Mouse (Mus musculus) cerebellum, adult 11-12 months (tissue): ENCODE measurements around the gene Qsox1.

ENCODE experiments used
- DNase-seq: peaks from one replicate; pipeline ENCODE4 v3.0.0; 2022

Qsox1 gene

GRCm38 (mm10) chr1:155812581-155813499 is at the start of gene Qsox1:
Gene Qsox1 (minus strand): TSS chr1:155812889.
- peak; percentile 74 for DNase-seq

- peak; percentile 95 for DNase-seq
Measured at GRCm38 (mm10) chr1:155854926-155855702, 42.4 kb upstream of the Qsox1 start.

DNA sequence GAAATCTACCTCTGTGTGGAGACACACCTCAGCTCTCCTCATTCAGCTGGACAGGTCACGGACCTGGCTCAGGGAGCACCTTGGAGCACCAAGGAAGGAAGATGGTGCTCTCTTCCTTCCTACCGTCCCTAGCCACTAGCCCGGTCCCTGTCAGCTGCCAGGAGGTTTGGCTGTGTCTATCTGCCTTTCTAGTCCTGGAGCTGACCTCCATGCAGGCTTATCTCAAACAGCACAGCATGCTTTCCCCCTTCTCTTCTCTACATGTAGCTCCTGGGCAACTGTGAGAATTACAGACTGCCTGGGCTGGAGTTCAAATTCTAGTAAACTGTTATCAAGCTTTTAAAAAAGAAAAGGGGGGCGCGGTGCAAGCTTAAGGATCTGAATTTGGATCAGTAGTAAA is 40.3 kb upstream of the Qsox1 start:
- DNase-seq, result no peak

DNA sequence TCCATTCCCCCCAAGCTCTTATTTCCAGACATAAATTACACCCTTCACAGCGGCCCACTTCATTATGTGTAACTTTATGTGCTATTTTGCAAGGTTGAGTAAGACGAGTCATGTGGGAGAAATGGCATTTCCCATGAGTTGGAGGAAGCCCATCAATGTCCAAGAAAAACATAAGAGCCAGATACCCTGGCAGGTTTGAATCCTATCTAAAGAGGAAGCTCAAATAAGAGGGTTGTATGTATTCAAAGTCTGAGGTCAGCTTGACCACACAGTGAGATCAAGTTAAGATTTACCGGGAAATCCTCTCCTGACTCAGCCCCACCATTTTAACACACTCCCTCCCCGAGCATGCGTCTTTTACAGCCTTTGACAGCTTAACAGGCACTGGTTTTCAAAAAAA is 31.5 kb upstream of the Qsox1 start:
- no peak for DNase-seq

DNA sequence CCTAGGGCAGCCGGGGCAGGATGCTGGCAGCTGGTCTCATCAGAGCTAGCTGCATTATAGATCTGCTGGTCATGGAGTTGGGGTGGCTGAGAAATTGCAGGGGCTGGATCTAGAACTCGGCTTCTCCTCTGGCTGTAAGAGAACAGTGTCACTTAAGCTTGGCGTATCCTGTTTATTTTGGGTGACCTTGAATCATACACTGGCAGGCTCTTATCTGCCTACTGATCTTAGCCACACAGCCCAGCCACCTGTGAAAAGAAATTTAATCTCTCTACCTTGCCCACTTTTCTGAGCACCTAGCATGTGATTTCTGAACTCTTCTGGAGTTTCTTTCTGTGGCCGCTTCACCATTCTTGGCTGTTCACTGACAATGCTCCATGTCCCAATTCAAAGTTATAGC is 30.8 kb upstream of the Qsox1 start:
- DNase-seq, result no peak

- no peak for DNase-seq
Measured at GRCm38 (mm10) chr1:155835667-155836066, 23.0 kb upstream of the Qsox1 start.

DNA sequence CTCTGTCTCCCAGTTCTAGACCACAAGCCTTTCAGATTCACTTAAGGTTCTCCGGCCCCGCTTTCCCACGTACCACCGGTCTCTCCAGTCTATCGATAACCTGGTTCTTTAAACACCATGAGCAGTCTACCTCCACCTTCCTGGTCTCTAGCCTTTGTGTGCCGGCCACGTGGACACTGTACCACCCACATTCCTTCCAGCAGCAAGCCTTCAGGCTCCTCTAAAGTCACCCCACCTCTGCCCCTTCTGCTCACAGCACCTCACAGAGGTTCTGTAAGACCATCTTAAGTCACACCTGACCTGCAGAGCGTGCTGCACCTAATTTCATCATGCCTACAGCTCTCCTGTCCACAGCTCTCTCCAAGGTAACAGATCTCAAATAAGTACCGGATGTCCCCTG is 20.9 kb upstream of the Qsox1 start:
- DNase-seq, result no peak

DNA sequence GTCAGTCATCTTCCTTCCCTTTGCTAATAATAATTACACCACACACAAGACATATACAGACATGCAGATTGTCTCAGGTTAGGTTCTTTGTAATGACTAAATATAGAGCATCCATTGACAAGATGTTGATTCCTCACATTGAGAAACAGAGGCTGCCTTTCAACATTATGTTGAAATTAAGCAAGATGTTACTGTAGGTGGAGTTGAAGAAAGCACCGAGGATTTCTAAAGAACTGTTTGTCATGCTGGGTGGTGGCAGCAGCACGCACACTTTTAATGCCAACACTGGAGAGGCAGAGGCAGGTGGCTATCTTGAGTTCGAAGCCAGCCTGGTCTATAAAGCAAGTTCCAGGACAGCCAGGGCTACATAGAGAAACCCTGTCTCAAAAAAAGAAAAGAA is 19.3 kb upstream of the Qsox1 start:
- DNase-seq, result no peak

GRCm38 (mm10) chr1:155830861-155831260 is 18.2 kb upstream of the Qsox1 start:
- DNase-seq, result no peak

DNA sequence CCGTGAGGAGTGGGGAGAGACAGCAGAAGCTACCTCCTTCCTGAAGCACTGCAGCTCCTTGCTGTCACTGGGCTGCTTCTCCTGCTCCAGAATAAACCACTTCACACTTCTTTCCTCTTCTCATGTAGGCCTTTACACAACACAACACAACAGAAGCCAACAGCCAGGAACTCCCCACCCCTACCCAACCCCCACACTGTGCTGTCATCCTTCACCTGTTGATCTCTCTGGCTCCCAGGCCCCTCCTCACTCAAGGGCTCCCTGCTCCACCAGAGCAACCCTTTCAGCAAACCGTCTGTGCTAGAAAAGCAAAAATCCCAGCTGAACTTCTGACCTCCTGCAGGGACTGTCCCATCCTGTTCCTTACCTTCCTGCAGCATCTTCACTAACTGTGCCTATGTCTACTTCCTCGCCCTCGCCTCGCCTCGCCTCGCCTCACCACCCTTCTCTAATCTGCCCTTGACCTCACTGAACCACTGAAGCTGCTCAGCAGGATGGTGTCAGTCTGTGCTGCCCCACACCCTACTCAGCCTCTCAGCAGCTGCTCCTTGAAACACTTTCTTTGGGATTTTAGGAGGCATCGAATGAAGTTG is 15.1 kb upstream of the Qsox1 start:
- DNase-seq, result no peak

DNA sequence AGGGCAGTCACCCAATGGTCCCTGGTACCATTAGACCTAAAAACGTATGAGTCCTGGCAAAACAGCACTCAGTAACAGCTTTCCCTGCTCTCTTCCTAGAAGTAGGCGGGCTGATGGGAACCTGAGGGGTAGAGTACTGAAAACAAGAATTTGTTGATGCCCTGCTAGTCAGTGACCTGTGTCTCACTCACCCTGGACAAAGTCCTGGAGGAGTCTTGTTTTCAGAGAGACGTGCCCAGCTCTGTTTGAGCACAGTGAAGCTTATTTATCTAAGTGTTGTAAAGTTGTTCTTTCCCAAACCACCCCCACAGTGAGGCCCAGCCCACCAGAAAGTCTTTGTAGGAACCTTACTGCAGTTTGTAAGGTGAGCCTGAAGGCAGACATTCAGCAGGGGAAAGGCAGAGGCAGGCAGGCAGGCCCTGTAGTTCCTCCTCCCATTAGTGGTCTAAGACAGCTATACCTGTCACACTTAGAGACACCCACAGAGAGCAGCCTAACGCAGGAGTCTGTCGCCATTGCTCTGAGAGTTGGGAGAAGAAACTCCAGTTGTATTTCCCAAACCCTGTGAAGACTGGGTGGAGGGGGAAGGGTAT is 14.2 kb upstream of the Qsox1 start:
- DNase-seq, result no peak

DNA sequence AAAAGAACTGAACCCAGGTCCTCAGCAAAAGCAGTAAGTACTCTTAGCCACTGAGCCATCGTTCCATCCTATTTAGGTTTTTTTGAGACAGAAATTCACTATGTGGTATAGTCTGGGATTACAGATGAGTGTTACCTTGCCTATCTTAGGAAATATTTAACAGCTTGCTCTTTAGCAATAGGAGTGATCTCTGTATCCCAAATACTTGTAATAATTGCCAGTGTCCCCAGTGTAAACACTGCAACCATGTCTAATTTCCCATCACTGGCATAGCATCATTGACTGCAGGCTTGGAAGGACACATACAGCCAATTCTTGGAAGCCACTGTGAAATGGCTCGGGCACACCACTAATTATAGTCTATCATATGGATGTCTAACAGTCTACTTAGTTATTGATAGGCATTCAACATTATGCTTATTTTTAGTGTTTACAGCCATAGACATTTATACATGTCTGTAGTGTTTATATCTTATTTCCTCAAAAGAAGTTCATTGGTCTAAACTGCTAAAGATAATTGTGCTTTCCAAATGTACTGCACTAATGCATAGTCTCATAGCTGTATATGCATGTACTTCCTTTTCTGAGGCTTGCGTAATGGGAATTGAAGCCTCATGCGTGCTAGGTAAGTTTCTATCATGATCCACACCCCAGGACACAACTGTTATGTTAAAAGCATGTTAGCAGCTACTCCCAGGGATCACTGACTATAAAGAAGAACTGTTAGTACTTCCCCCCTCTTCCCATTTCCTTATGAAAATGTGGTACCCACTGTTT is 13.4 kb upstream of the Qsox1 start:
- DNase-seq, result no peak

DNA sequence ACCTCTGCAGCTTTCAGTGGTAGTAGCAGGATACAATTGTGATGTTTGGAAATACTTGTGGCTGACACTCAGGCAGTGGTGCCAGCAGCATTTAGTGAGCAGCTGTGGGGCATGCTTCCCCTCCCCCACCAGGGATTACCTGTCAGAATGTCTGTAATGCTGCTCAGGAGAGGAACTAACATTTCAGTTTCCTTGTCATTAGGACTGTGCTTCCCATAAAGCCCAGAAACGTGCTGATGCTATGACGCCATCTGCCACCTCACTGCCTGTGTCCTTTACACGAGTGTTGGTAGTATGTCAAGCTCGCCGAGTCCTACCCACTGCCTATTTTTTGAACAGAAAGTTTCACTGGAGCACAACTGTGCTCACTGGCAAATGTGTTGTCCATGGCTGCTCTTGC is 8.0 kb upstream of the Qsox1 start:
- DNase-seq, result no peak

DNA sequence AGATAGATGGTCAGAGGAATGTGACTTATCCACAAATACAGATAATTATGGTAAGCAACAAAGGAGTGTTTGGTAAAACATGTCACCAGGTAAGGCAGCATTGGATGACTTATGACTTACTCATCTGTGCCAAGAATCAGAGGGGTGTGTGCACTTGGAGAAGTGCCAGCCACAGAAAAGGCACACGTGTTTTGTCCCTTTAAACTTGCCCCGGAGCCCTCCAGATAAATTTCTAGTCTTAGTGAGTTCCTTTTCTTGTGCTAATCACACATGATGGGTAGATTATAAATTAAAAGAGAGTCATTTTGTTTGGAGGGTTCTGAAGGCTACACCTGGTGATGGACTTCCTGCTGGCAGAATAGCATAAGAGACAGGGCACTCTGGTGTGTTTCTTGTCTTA is 3.5 kb upstream of the Qsox1 start:
- DNase-seq, result no peak

DNA sequence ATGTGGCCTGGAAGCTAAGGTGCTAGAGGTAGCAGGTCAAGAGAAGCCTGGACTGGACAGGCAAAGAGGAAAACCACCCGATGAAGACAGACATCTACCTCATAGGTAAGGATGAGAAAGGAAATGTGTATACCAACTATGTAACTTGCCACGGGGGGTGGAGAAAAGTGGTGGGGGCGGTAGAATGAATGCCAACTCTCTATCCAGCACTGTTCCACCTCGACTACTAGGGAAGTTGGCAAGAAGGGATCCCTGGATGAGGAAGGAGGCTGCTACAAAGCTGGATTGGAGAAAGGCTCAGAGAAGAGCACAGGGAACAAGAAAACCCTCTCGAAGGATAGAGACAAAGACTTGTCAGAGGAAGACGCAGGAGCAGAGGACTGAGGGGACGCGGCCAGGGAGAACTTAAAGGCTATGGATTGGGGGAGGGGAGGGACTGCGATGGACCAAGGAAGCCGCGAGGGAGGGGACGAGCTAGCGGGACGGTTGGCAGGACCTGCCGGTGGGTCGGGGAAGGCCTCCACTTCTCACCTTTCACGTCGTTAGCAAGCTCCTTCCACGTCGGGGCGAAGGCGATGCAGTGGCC is 601 bp downstream of the Qsox1 start:
- DNase-seq, result no peak

DNA sequence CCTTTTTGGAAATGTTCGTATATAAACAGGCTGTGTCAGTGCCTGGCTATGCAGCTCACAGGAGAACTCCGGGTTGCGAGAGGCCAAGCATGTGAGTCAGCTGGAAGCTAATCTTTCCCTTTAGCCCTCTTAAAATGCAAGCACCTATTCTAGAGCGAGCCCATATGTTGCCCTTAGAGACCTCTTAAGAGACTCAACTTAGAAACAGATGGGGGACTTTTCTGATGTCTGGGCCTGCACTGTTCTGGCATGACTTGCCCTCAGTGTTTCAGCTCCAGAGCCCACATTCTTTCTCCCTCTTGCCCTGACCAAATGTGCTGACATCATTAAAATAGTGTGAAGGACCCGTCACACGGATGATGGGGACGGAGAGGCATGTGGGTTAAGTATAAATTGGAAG is 2.1 kb downstream of the Qsox1 start:
- DNase-seq, result peak; percentile 6

- peak; percentile 13 for DNase-seq
Measured at GRCm38 (mm10) chr1:155809706-155810442, 2.8 kb downstream of the Qsox1 start.

- no peak for DNase-seq
Measured at GRCm38 (mm10) chr1:155808261-155808660, 4.4 kb downstream of the Qsox1 start.

- DNase-seq, result no peak
Measured at GRCm38 (mm10) chr1:155805607-155806006, 7.1 kb downstream of the Qsox1 start.

- peak; percentile 85 for DNase-seq
Measured at GRCm38 (mm10) chr1:155801014-155801991, 11.4 kb downstream of the Qsox1 start.
